Mouse (Mus musculus): ENCODE data around the gene Trim27. TPM values are rescaled to one million over a fixed set of nuclear protein-coding genes. Genes with fewer than 3 reads are reported as not detected.

The Trim27 gene
- total RNA-seq, 1 experiment = 128 TPM

- TF ChIP-seq MAFK (IDR thresholded peaks at IDR 0.05; ENCODE audit: insufficient read depth, low read depth, low read length) = no peak
- no peak for TF ChIP-seq HCFC1 (IDR thresholded peaks at IDR 0.05; ENCODE audit: borderline replicate concordance, insufficient read depth, low read length)
- TF ChIP-seq ZNF384 (IDR thresholded peaks at IDR 0.05; ENCODE audit: low read depth, low read length) = no peak
- no peak for TF ChIP-seq ZC3H11A (IDR thresholded peaks at IDR 0.05; ENCODE audit: borderline replicate concordance, low read depth, low read length)
- TF ChIP-seq CHD2 (IDR thresholded peaks at IDR 0.05; ENCODE audit: low read depth, low read length) = no peak
- no peak for DNase-seq (ENCODE audit: low read depth, low spot score)
- Histone ChIP-seq H3K4me3 (ENCODE audit: insufficient read depth in 1 of 2, low read depth in 1 of 2, low read length in 2 of 2, poor library complexity in 1 of 2, severe bottlenecking in 1 of 2) (peak overlapping the region; percentile 52 to 74; a peak in 2 of 4 replicates), H3K36me3 (ENCODE audit: control insufficient read depth, insufficient read depth, low read length, poor library complexity, severe bottlenecking) (no peaks in the 10 kb centered on the region), H3K27ac (ENCODE audit: insufficient read depth, low read depth, low read length, poor library complexity, severe bottlenecking) (no peak overlapping the region), H3K9me3 (ENCODE audit: control insufficient read depth, insufficient read depth, low read depth, low read length) (no peaks in the 10 kb centered on the region), H3K4me1 (ENCODE audit: control insufficient read depth in 2 of 2, insufficient read depth in 2 of 2, low read length in 2 of 2, poor library complexity in 1 of 2) (peaks cover 0 to 8% of the 10 kb centered on the region in 2 experiments; a peak in 1 of 4 replicates), H3K9ac (ENCODE audit: insufficient read depth, low read depth, low read length, poor library complexity, severe bottlenecking) (peak overlapping the region; percentile 42; the same call in 1 of the 2 replicates)
- in situ Hi-C loops (cut with MboI; ENCODE audit: low sequenced_read_pairs in 2 of 2, unreplicated experiment in 2 of 2) = loop anchor here in 1 of 2 experiments (25.0 kb wide), 1 partner anchor 541 kb away; the partner anchor contains the start of genes Hist1h2ai, Hist1h2bl, Hist1h2bm and Hist1h3h
Measured at GRCm38 (mm10) chr13:21171156-21171530, 8.1 kb upstream of the Trim27 start.

- Histone ChIP-seq H3K9ac (ENCODE audit: insufficient read depth, low read depth, low read length, poor library complexity, severe bottlenecking) (peak overlapping the region; percentile 43; the same call in 1 of the 2 replicates), H3K4me1 (ENCODE audit: control insufficient read depth in 2 of 2, insufficient read depth in 2 of 2, low read length in 2 of 2, poor library complexity in 1 of 2) (peaks cover 0 to 8% of the 10 kb centered on the region in 2 experiments; a peak in 1 of 4 replicates), H3K9me3 (ENCODE audit: control insufficient read depth, insufficient read depth, low read depth, low read length) (no peaks in the 10 kb centered on the region), H3K27ac (ENCODE audit: insufficient read depth, low read depth, low read length, poor library complexity, severe bottlenecking) (peak overlapping the region; percentile 7; the same call in 1 of the 2 replicates), H3K4me3 (ENCODE audit: insufficient read depth in 1 of 2, low read depth in 1 of 2, low read length in 2 of 2, poor library complexity in 1 of 2, severe bottlenecking in 1 of 2) (peak overlapping the region; percentile 70 to 74), H3K36me3 (ENCODE audit: control insufficient read depth, insufficient read depth, low read length, poor library complexity, severe bottlenecking) (no peaks in the 10 kb centered on the region)
- TF ChIP-seq HCFC1 (IDR thresholded peaks at IDR 0.05; ENCODE audit: borderline replicate concordance, insufficient read depth, low read length) = no peak
- TF ChIP-seq ZNF384 (IDR thresholded peaks at IDR 0.05; ENCODE audit: low read depth, low read length) = no peak
- TF ChIP-seq CHD2 (IDR thresholded peaks at IDR 0.05; ENCODE audit: low read depth, low read length) = no peak
- no peak for TF ChIP-seq MAFK (IDR thresholded peaks at IDR 0.05; ENCODE audit: insufficient read depth, low read depth, low read length)
- TF ChIP-seq ZC3H11A (IDR thresholded peaks at IDR 0.05; ENCODE audit: borderline replicate concordance, low read depth, low read length) = no peak
- no peak for DNase-seq (ENCODE audit: low read depth, low spot score)
- in situ Hi-C loops (cut with MboI; ENCODE audit: low sequenced_read_pairs in 2 of 2, unreplicated experiment in 2 of 2) = loop anchor here in 1 of 2 experiments (25.0 kb wide), 1 partner anchor 541 kb away; the partner anchor contains the start of genes Hist1h2ai, Hist1h2bl, Hist1h2bm and Hist1h3h
Measured at GRCm38 (mm10) chr13:21171600-21172150, 7.6 kb upstream of the Trim27 start.

- Histone ChIP-seq H3K27ac (ENCODE audit: insufficient read depth, low read depth, low read length, poor library complexity, severe bottlenecking) (no peak overlapping the region), H3K9me3 (ENCODE audit: control insufficient read depth, insufficient read depth, low read depth, low read length) (no peaks in the 10 kb centered on the region), H3K36me3 (ENCODE audit: control insufficient read depth, insufficient read depth, low read length, poor library complexity, severe bottlenecking) (no peaks in the 10 kb centered on the region), H3K4me1 (ENCODE audit: control insufficient read depth in 2 of 2, insufficient read depth in 2 of 2, low read length in 2 of 2, poor library complexity in 1 of 2) (peaks cover 0 to 8% of the 10 kb centered on the region in 2 experiments; a peak in 1 of 4 replicates), H3K9ac (ENCODE audit: insufficient read depth, low read depth, low read length, poor library complexity, severe bottlenecking) (peak overlapping the region; percentile 1; the same call in 1 of the 2 replicates), H3K4me3 (ENCODE audit: insufficient read depth in 1 of 2, low read depth in 1 of 2, low read length in 2 of 2, poor library complexity in 1 of 2, severe bottlenecking in 1 of 2) (peak overlapping the region; percentile 60 to 74)
- TF ChIP-seq ZNF384 (IDR thresholded peaks at IDR 0.05; ENCODE audit: low read depth, low read length) (peak; percentile 99), ZC3H11A (IDR thresholded peaks at IDR 0.05; ENCODE audit: borderline replicate concordance, low read depth, low read length) (no peak), HCFC1 (IDR thresholded peaks at IDR 0.05; ENCODE audit: borderline replicate concordance, insufficient read depth, low read length) (0 out of 2 replicates have a peak, but pooled peaks have one; percentile 24), CHD2 (IDR thresholded peaks at IDR 0.05; ENCODE audit: low read depth, low read length) (no peak), MAFK (IDR thresholded peaks at IDR 0.05; ENCODE audit: insufficient read depth, low read depth, low read length) (peak; percentile 92)
- in situ Hi-C loops (cut with MboI; ENCODE audit: low sequenced_read_pairs in 2 of 2, unreplicated experiment in 2 of 2) = loop anchor here in 1 of 2 experiments (25.0 kb wide), 1 partner anchor 540 kb away; the partner anchor contains the start of genes Hist1h2ai, Hist1h2bl, Hist1h2bm and Hist1h3h
- DNase-seq (ENCODE audit: low read depth, low spot score) = peak; percentile 92
Measured at GRCm38 (mm10) chr13:21172241-21173027, 6.8 kb upstream of the Trim27 start.

GRCm38 (mm10) chr13:21173072-21173471 lies 6.2 kb upstream of the Trim27 start:
- TF ChIP-seq CHD2 (IDR thresholded peaks at IDR 0.05; ENCODE audit: low read depth, low read length) = no peak
- TF ChIP-seq HCFC1 (IDR thresholded peaks at IDR 0.05; ENCODE audit: borderline replicate concordance, insufficient read depth, low read length) = 0 out of 2 replicates have a peak, but pooled peaks have one; percentile 7
- H3K9me3 ChIP-seq (ENCODE audit: control insufficient read depth, insufficient read depth, low read depth, low read length) = no peaks in the 10 kb centered on the region
- H3K27ac ChIP-seq (ENCODE audit: insufficient read depth, low read depth, low read length, poor library complexity, severe bottlenecking) = no peak overlapping the region
- H3K4me1 ChIP-seq (ENCODE audit: control insufficient read depth in 2 of 2, insufficient read depth in 2 of 2, low read length in 2 of 2, poor library complexity in 1 of 2) = peaks cover 0 to 10% of the 10 kb centered on the region in 2 experiments; a peak in 1 of 4 replicates
- in situ Hi-C loops (cut with MboI; ENCODE audit: low sequenced_read_pairs in 2 of 2, unreplicated experiment in 2 of 2) = loop anchor here in 1 of 2 experiments (25.0 kb wide), 1 partner anchor 539 kb away; the partner anchor contains the start of genes Hist1h2ai, Hist1h2bl, Hist1h2bm and Hist1h3h
- peak overlapping the region; percentile 40; the same call in 1 of the 2 replicates for H3K9ac ChIP-seq (ENCODE audit: insufficient read depth, low read depth, low read length, poor library complexity, severe bottlenecking)
- DNase-seq (ENCODE audit: low read depth, low spot score) = no peak
- no peaks in the 10 kb centered on the region for H3K36me3 ChIP-seq (ENCODE audit: control insufficient read depth, insufficient read depth, low read length, poor library complexity, severe bottlenecking)
- H3K4me3 ChIP-seq (ENCODE audit: insufficient read depth in 1 of 2, low read depth in 1 of 2, low read length in 2 of 2, poor library complexity in 1 of 2, severe bottlenecking in 1 of 2) = peak overlapping the region; percentile 50 to 74

All from ES-E14 (cell line).